Mouse (Mus musculus) kidney, adult 9 months (tissue): ENCODE results near the gene Golga4.
"Not testable (repeated sequence)": the region's sequence is repeated elsewhere in the genome, so short reads cannot be mapped to it uniquely, and the experiment has no call there.

Source experiments
- DNase-seq: peaks from one replicate; pipeline ENCODE4 v3.0.0; 2022

Golga4 gene

GRCm38 (mm10) chr9:118592585-118593249 lies 86.7 kb downstream of the Golga4 start:
- peak; percentile 74 for DNase-seq

- DNase-seq, result no peak
These were observed 87.4 kb downstream of the Golga4 start for GRCm38 (mm10) chr9:118593443-118593842.

- no peak for DNase-seq
These were observed 90.7 kb downstream of the Golga4 start for GRCm38 (mm10) chr9:118596767-118597166.

- not testable (repeated sequence) for DNase-seq
These were observed 94.3 kb downstream of the Golga4 start for GRCm38 (mm10) chr9:118600393-118600792.

- DNase-seq, result no peak
These were observed 96.5 kb downstream of the Golga4 start for GRCm38 (mm10) chr9:118602576-118602975.

GRCm38 (mm10) chr9:118606148-118606816 lies 100.2 kb downstream of the Golga4 start, which contains the start of gene Itga9:
Gene Itga9, plus strand, starts transcription at chr9:118606690.
- peak; percentile 77 for DNase-seq

GRCm38 (mm10) chr9:118606817-118607371 lies 100.8 kb downstream of the Golga4 start:
- DNase-seq, result no peak

GRCm38 (mm10) chr9:118607701-118608401 lies 101.8 kb downstream of the Golga4 start:
- no peak for DNase-seq

GRCm38 (mm10) chr9:118608556-118608955 lies 102.5 kb downstream of the Golga4 start:
- DNase-seq, result no peak

- peak; percentile 53 for DNase-seq
These were observed 104.0 kb downstream of the Golga4 start for GRCm38 (mm10) chr9:118610060-118610459.

GRCm38 (mm10) chr9:118611111-118611541 lies 105.1 kb downstream of the Golga4 start:
- peak; percentile 67 for DNase-seq

GRCm38 (mm10) chr9:118611958-118612581 lies 106.0 kb downstream of the Golga4 start:
- no peak for DNase-seq

- no peak for DNase-seq
These were observed 111.2 kb downstream of the Golga4 start for GRCm38 (mm10) chr9:118617237-118617636.

- no peak for DNase-seq
These were observed 112.7 kb downstream of the Golga4 start for GRCm38 (mm10) chr9:118618732-118619250.

GRCm38 (mm10) chr9:118620807-118621206 lies 114.7 kb downstream of the Golga4 start:
- DNase-seq, result no peak

- DNase-seq, result no peak
These were observed 115.6 kb downstream of the Golga4 start for GRCm38 (mm10) chr9:118621691-118622090.

GRCm38 (mm10) chr9:118622376-118623166 lies 116.5 kb downstream of the Golga4 start:
- peak; percentile 80 for DNase-seq

GRCm38 (mm10) chr9:118623483-118623882 lies 117.4 kb downstream of the Golga4 start:
- no peak for DNase-seq

GRCm38 (mm10) chr9:118624146-118624545 lies 118.1 kb downstream of the Golga4 start:
- no peak for DNase-seq

- peak; percentile 64 for DNase-seq
These were observed 123.8 kb downstream of the Golga4 start for GRCm38 (mm10) chr9:118629763-118630379.
